Mouse (Mus musculus) MEL (cell line): ENCODE data around the gene Tppp3.

Experiments used
- BHLHE40 ChIP-seq: IDR thresholded peaks from 2 replicates; pipeline ENCODE4 v1.6.1; 2012; ENCODE audit warnings: low read depth, mild to moderate bottlenecking, inconsistent platforms, low read length, improper control_type of control experiment, borderline replicate concordance
- CTCF ChIP-seq, 3 experiments: IDR thresholded peaks in 2 of 3; conservative IDR thresholded peaks in 1 of 3; 2 replicates each; pipeline ENCODE4 v1.5.1; 2011 to 2012; ENCODE audit warnings: low read length in 3 of 3, low read depth in 2 of 3, mild to moderate bottlenecking in 2 of 3, improper control_type of control experiment in 1 of 3, inconsistent platforms in 1 of 3, mixed read lengths in 1 of 3, moderate library complexity in 1 of 3; ENCODE audit not compliant: control insufficient read depth in 1 of 3, insufficient read depth in 1 of 3, poor library complexity in 1 of 3, severe bottlenecking in 1 of 3
- ETS1 ChIP-seq: IDR thresholded peaks from 2 replicates; pipeline ENCODE4 v1.6.1; 2012; ENCODE audit warnings: low read depth, mild to moderate bottlenecking, inconsistent platforms, low read length, improper control_type of control experiment, moderate library complexity
- GABPA ChIP-seq: IDR thresholded peaks from 2 replicates; pipeline ENCODE4 v1.6.1; 2012; ENCODE audit warnings: low read depth, mild to moderate bottlenecking, inconsistent platforms, low read length, improper control_type of control experiment, moderate library complexity
- GATA1 ChIP-seq: IDR thresholded peaks from 2 replicates; pipeline ENCODE4 v1.6.1; 2011; ENCODE audit warnings: low read depth, low read length, improper control_type of control experiment
- KAT2A ChIP-seq: conservative IDR thresholded peaks from 2 replicates; pipeline ENCODE4 v1.6.1; 2012; ENCODE audit warnings: low read depth, low read length, improper control_type of control experiment, inconsistent platforms
- MAFK ChIP-seq: IDR thresholded peaks from 2 replicates; pipeline ENCODE4 v1.6.1; 2011; ENCODE audit warnings: low read depth, mild to moderate bottlenecking, low read length, improper control_type of control experiment, borderline replicate concordance
- POLR2A ChIP-seq, 2 experiments: IDR thresholded peaks; 2 replicates each; pipeline ENCODE4 v1.6.1; 2011 to 2012; ENCODE audit warnings: low read length in 2 of 2, mild to moderate bottlenecking in 2 of 2, control low read depth in 1 of 2, improper control_type of control experiment in 1 of 2, low read depth in 1 of 2, moderate library complexity in 1 of 2; ENCODE audit not compliant: control insufficient read depth in 1 of 2, insufficient read depth in 1 of 2, poor library complexity in 1 of 2
- SMC3 ChIP-seq: IDR thresholded peaks from 2 replicates; pipeline ENCODE4 v1.6.1; 2011; ENCODE audit warnings: low read depth, low read length, improper control_type of control experiment
- ZNF384 ChIP-seq: IDR thresholded peaks from 2 replicates; pipeline ENCODE4 v1.6.1; 2012; ENCODE audit warnings: low read depth, mild to moderate bottlenecking, inconsistent platforms, low read length, improper control_type of control experiment

DNA sequence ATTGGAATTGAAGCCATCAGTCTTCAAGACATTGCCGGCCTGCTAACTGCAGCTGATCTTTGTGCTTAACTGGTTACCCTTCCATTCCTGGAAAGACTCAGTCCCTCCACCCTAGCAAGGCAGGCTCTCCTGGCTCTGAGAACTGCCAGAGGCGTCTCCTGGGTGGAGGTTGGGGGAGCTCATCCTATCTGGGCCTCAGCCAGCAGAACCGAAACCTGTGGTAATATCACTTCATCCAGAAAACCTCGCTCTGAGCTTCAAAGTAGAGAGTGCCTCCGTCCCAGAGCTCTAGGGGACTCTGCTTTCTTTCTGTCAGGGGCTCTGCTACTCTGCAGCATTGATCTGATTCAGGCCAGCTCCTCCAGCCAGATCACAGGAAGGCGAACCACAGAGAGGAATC, 35.7 kb upstream of the Tppp3 start:
- TF ChIP-seq CTCF (IDR thresholded peaks at IDR 0.05 in 2 of 3, conservative IDR thresholded peaks at IDR 0.05 in 1 of 3; ENCODE audit: control insufficient read depth in 1 of 3, insufficient read depth in 1 of 3, low read depth in 2 of 3, low read length in 3 of 3, poor library complexity in 1 of 3, severe bottlenecking in 1 of 3) (no peak), GATA1 (no peak), POLR2A (IDR thresholded peaks at IDR 0.05; ENCODE audit: control insufficient read depth in 1 of 2, insufficient read depth in 1 of 2, low read depth in 1 of 2, low read length in 2 of 2, poor library complexity in 1 of 2) (no peak), GABPA (no peak), KAT2A (no peak), SMC3 (no peak), MAFK (no peak), ETS1 (no peak), BHLHE40 (no peak), ZNF384 (no peak)
